Mouse (Mus musculus) ES-E14 (cell line): ENCODE measurements around the gene Cryl1.

Experiments used
- CHD2 ChIP-seq: IDR thresholded peaks from 2 replicates; pipeline ENCODE4 v1.6.1; 2014; ENCODE audit warnings: mild to moderate bottlenecking, low read depth, low read length, inconsistent platforms
- HCFC1 ChIP-seq: IDR thresholded peaks from 2 replicates; pipeline ENCODE4 v1.6.1; 2012; ENCODE audit warnings: low read length, inconsistent platforms, borderline replicate concordance; ENCODE audit not compliant: insufficient read depth
- MAFK ChIP-seq: IDR thresholded peaks from 2 replicates; pipeline ENCODE4 v1.6.1; 2014; ENCODE audit warnings: mild to moderate bottlenecking, low read depth, low read length, inconsistent platforms; ENCODE audit not compliant: insufficient read depth
- ZC3H11A ChIP-seq: IDR thresholded peaks from 2 replicates; pipeline ENCODE4 v1.6.1; 2012; ENCODE audit warnings: low read depth, mild to moderate bottlenecking, inconsistent platforms, low read length, borderline replicate concordance
- ZNF384 ChIP-seq: IDR thresholded peaks from 2 replicates; pipeline ENCODE4 v1.6.1; 2012; ENCODE audit warnings: low read depth, low read length, inconsistent platforms

GRCm38 (mm10) chr14:57348155-57348554, 50.2 kb downstream of the Cryl1 start:
- no peak for TF ChIP-seq MAFK
- TF ChIP-seq CHD2, result no peak
- no peak for TF ChIP-seq ZNF384
- TF ChIP-seq ZC3H11A, result no peak
- TF ChIP-seq HCFC1, result no peak
